Mouse (Mus musculus) neural tube, embryonic 14.5 days (tissue): Measurements from ENCODE around the gene Ccl6. TPM values are rescaled to one million over a fixed set of nuclear protein-coding genes. Genes with fewer than 3 reads are reported as not detected.

ENCODE experiments used
- ATAC-seq: fragments of 200-750 bp; cut with Nextera tagmentation; 2 replicates; pipeline ENCODE4 v1.8.0; 2017; ENCODE audit warnings: low read depth, mild to moderate bottlenecking, moderate TSS enrichment, moderate library complexity
- H3K27ac ChIP-seq: fragments of 300-500 bp; sonication (generic); 2 replicates; pipeline ENCODE4 v1.5.1; 2014; ENCODE audit warnings: low read depth, mild to moderate bottlenecking, control low read depth, low read length, moderate library complexity, mixed read lengths
- H3K27me3 ChIP-seq: fragments of 300-500 bp; sonication (generic); 2 replicates; pipeline ENCODE4 v1.6.1; 2014; ENCODE audit warnings: low read length; ENCODE audit not compliant: control insufficient read depth, insufficient read depth
- H3K36me3 ChIP-seq: fragments of 300-500 bp; sonication (generic); 2 replicates; pipeline ENCODE4 v1.6.1; 2014; ENCODE audit warnings: low read length, mixed read lengths; ENCODE audit not compliant: control insufficient read depth, insufficient read depth
- H3K4me1 ChIP-seq: fragments of 300-500 bp; sonication (generic); 2 replicates; pipeline ENCODE4 v1.6.1; 2014; ENCODE audit warnings: low read length; ENCODE audit not compliant: control insufficient read depth, insufficient read depth
- H3K4me2 ChIP-seq: fragments of 300-500 bp; sonication (generic); 2 replicates; pipeline ENCODE4 v1.6.1; 2014; ENCODE audit warnings: mild to moderate bottlenecking, low read depth, low read length, control low read depth
- H3K4me3 ChIP-seq: fragments of 300-500 bp; sonication (generic); 2 replicates; pipeline ENCODE4 v1.5.1; 2014; ENCODE audit warnings: low read depth, low read length, control low read depth, mixed read lengths
- H3K9ac ChIP-seq: fragments of 300-500 bp; sonication (generic); replicated peaks from 2 replicates; pipeline ENCODE4 v1.6.1; 2014; ENCODE audit warnings: low read depth, mild to moderate bottlenecking, control low read depth, low read length, mixed read lengths
- H3K9me3 ChIP-seq: fragments of 300-500 bp; sonication (generic); 2 replicates; pipeline ENCODE4 v1.6.1; 2016; ENCODE audit warnings: low read length; ENCODE audit not compliant: control insufficient read depth
- WGBS: fragments of 180-500 bp; shearing (Covaris S2); extraction: QIAGEN DNeasy Blood & Tissue Kit; methylation state at CpG from one replicate; pipeline ENCODE4 v1.1.7; 2014; 5-methylcytosine and 5-hydroxymethylcytosine counted together
- polyA plus RNA-seq: library from polyadenylated mRNA; unstranded; fragments of >200 nt; fragmentation: Nextera tagmentation; extraction: Ambion mirVana; gene quantifications from 2 replicates; pipeline ENCODE4 v1.2.1, GENCODE M21; 2014

The Ccl6 gene
- polyA plus RNA-seq, 1 experiment from 2014 or later = 1.5 TPM

- H3K27ac ChIP-seq = no peak overlapping the region
- no peak overlapping the region for H3K4me3 ChIP-seq
- no peak overlapping the region for H3K9ac ChIP-seq
- no peaks in the 10 kb centered on the region for H3K36me3 ChIP-seq
- H3K4me1 ChIP-seq = no peaks in the 10 kb centered on the region
- ATAC-seq = no peak
- no peak overlapping the region for H3K4me2 ChIP-seq
- 85% methylated on average over 2 of the region's 2 CpGs for WGBS
- no peaks in the 10 kb centered on the region for H3K27me3 ChIP-seq
- no peaks in the 10 kb centered on the region for H3K9me3 ChIP-seq
These were observed 38.2 kb upstream of the Ccl6 start for GRCm38 (mm10) chr11:83631065-83631464.

DNA sequence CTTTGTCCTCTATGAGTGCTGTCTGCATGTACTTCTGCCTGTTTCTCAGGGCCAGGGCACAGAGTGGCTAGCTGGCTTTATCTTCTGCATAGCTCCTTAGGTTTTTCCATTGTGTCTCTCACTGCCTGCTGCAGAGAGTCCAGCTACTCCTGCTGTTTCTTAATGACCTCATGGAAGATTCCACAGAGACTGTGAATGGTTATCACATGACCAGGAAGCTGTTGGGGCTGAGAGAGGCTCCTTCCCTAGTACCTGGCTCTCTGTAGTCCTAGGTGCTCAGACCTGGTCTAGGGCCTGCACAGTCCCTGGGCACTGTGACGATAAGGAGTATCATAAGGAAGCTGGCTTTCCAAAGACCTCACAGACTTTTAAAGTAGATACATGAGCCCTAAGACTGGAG, 37.7 kb upstream of the Ccl6 start:
- H3K4me1 ChIP-seq = no peaks in the 10 kb centered on the region
- H3K9ac ChIP-seq = no peak overlapping the region
- H3K4me2 ChIP-seq = no peak overlapping the region
- H3K27ac ChIP-seq = no peak overlapping the region
- no peak for ATAC-seq
- no peaks in the 10 kb centered on the region for H3K36me3 ChIP-seq
- no peak overlapping the region for H3K4me3 ChIP-seq
- H3K9me3 ChIP-seq = no peaks in the 10 kb centered on the region
- no peaks in the 10 kb centered on the region for H3K27me3 ChIP-seq
- 96% methylated on average over 1 of the region's 1 CpGs for WGBS

DNA sequence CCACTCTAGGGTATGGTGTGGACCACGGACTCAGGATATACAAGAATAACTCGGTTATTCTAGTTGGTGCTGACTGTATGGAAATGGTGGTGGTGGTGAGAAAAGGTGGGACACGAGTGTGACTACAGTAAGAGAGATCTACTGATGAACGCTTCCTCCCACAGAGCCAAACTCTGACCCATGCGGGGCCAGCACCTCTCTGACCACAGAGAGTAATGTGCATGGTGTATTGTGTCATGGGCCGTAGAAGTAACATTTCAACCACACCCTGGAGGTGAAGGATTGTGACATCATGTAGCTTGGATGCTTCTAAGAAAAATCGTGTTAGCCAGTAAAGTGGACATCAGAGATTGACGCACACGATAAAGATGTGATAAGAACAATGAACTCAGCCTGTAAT, 35.9 kb upstream of the Ccl6 start:
- no peaks in the 10 kb centered on the region for H3K27me3 ChIP-seq
- 89% methylated on average over 9 of the region's 9 CpGs for WGBS
- no peak overlapping the region for H3K4me3 ChIP-seq
- H3K9me3 ChIP-seq = no peaks in the 10 kb centered on the region
- no peaks in the 10 kb centered on the region for H3K36me3 ChIP-seq
- no peak overlapping the region for H3K27ac ChIP-seq
- H3K4me1 ChIP-seq = no peaks in the 10 kb centered on the region
- H3K4me2 ChIP-seq = no peak overlapping the region
- ATAC-seq = no peak
- no peak overlapping the region for H3K9ac ChIP-seq

DNA sequence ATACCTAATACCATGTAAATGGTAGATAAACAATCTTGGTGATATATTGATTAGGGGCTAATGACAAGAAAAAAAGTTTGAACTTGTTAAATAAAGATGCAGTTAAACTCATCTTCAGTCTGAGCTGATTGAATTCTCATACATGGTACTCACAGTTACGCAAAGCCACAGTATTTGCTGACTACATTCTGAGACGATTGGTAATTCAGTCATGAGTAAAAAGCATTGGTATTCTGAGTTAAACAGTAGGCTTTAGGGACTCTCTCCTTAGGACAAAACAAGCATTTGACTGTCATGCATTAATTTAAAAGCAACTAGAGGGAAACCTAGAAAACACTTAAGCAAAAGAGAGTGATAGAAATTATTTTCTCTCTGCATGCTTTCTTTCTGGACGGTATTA, 30.7 kb upstream of the Ccl6 start:
- 87% methylated on average over 3 of the region's 3 CpGs for WGBS
- Histone ChIP-seq H3K9me3 (no peaks in the 10 kb centered on the region), H3K36me3 (no peaks in the 10 kb centered on the region), H3K4me2 (no peak overlapping the region), H3K27ac (no peak overlapping the region), H3K9ac (no peak overlapping the region), H3K4me1 (no peaks in the 10 kb centered on the region), H3K4me3 (no peak overlapping the region), H3K27me3 (no peaks in the 10 kb centered on the region)
- no peak for ATAC-seq

DNA sequence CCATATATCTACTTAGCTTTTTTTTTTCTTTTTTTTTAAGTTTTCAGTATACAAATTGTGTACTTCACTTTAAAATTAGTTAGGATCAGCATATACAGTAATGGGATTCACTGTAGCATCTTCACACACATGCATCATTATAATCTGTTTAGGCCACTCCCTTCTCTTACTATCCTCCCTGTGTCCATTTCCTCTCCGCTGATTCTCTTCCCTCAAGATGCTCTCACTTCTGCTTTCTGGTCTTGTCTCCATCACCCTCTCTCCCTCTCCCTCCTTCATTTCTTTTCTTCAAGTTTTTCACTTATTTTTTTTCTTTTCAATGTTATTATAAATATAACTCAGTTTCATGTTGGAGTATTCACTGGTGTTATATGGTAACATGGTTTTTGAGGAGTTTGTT, 26.1 kb upstream of the Ccl6 start:
- Histone ChIP-seq H3K27ac (no peak overlapping the region), H3K9me3 (no peaks in the 10 kb centered on the region), H3K9ac (no peak overlapping the region), H3K4me1 (no peaks in the 10 kb centered on the region), H3K4me3 (no peak overlapping the region), H3K4me2 (no peak overlapping the region), H3K36me3 (no peaks in the 10 kb centered on the region), H3K27me3 (no peaks in the 10 kb centered on the region)
- ATAC-seq = no peak
- 97% methylated on average over 1 of the region's 1 CpGs for WGBS

GRCm38 (mm10) chr11:83618238-83618637, 25.4 kb upstream of the Ccl6 start:
- Histone ChIP-seq H3K4me2 (no peak overlapping the region), H3K27ac (no peak overlapping the region), H3K36me3 (no peaks in the 10 kb centered on the region), H3K4me3 (no peak overlapping the region), H3K4me1 (no peaks in the 10 kb centered on the region), H3K27me3 (no peaks in the 10 kb centered on the region), H3K9ac (no peak overlapping the region), H3K9me3 (no peaks in the 10 kb centered on the region)
- 57% methylated on average over 5 of the region's 5 CpGs for WGBS
- no peak for ATAC-seq

GRCm38 (mm10) chr11:83616586-83616985, 23.7 kb upstream of the Ccl6 start:
- no peaks in the 10 kb centered on the region for H3K9me3 ChIP-seq
- no peak overlapping the region for H3K4me2 ChIP-seq
- H3K27ac ChIP-seq = no peak overlapping the region
- no peaks in the 10 kb centered on the region for H3K4me1 ChIP-seq
- no peak for ATAC-seq
- 95% methylated on average over 1 of the region's 1 CpGs for WGBS
- no peaks in the 10 kb centered on the region for H3K27me3 ChIP-seq
- no peaks in the 10 kb centered on the region for H3K36me3 ChIP-seq
- H3K9ac ChIP-seq = no peak overlapping the region
- no peak overlapping the region for H3K4me3 ChIP-seq

DNA sequence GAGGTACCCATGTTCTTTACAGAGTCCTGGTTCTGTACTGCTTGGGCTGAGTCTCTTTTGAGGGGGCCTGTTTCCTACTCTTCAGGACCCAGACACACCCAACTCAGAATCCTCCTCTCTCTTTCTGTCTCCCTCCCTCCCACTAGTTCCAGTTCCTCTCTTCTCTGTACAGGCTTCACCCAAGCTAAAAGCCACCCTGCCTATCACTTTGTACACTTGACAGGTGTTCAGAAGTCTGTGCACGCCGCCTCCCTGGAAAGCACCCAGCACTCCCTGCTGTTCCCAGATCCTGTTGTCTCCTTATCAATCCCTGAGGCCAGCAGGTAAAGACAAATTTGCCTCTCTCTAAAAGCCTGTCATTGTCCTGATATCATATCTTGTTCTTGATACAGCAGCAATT, 18.0 kb upstream of the Ccl6 start:
- Histone ChIP-seq H3K27ac (no peak overlapping the region), H3K36me3 (no peaks in the 10 kb centered on the region), H3K9ac (no peak overlapping the region), H3K27me3 (no peaks in the 10 kb centered on the region), H3K4me3 (no peak overlapping the region), H3K9me3 (no peaks in the 10 kb centered on the region), H3K4me2 (no peak overlapping the region), H3K4me1 (no peaks in the 10 kb centered on the region)
- ATAC-seq = no peak
- WGBS = 81% methylated on average over 2 of the region's 2 CpGs

- H3K9me3 ChIP-seq = no peaks in the 10 kb centered on the region
- no peak overlapping the region for H3K4me3 ChIP-seq
- H3K27me3 ChIP-seq = no peaks in the 10 kb centered on the region
- H3K9ac ChIP-seq = no peak overlapping the region
- H3K4me1 ChIP-seq = no peaks in the 10 kb centered on the region
- no peak overlapping the region for H3K4me2 ChIP-seq
- no peak for ATAC-seq
- no peaks in the 10 kb centered on the region for H3K36me3 ChIP-seq
- no peak overlapping the region for H3K27ac ChIP-seq
- WGBS = 64% methylated on average over 1 of the region's 1 CpGs
These were observed 13.5 kb upstream of the Ccl6 start for GRCm38 (mm10) chr11:83606396-83606795.

GRCm38 (mm10) chr11:83605535-83605934, 12.6 kb upstream of the Ccl6 start:
- no peaks in the 10 kb centered on the region for H3K4me1 ChIP-seq
- H3K9me3 ChIP-seq = no peaks in the 10 kb centered on the region
- H3K9ac ChIP-seq = no peak overlapping the region
- no peak for ATAC-seq
- no peaks in the 10 kb centered on the region for H3K36me3 ChIP-seq
- no peak overlapping the region for H3K27ac ChIP-seq
- H3K27me3 ChIP-seq = no peaks in the 10 kb centered on the region
- no peak overlapping the region for H3K4me2 ChIP-seq
- WGBS = 94% methylated on average over 3 of the region's 3 CpGs
- no peak overlapping the region for H3K4me3 ChIP-seq
